Mouse (Mus musculus): ENCODE measurements around the gene Lrrc27. TPM values are rescaled to one million over a fixed set of nuclear protein-coding genes. Genes with fewer than 3 reads are reported as not detected.

Gene Lrrc27
- polyA plus RNA-seq (2014; fragmentation: Nextera tagmentation; extraction: Ambion mirVana), result 6.3 and 6.7 TPM in 2 replicates

DNA sequence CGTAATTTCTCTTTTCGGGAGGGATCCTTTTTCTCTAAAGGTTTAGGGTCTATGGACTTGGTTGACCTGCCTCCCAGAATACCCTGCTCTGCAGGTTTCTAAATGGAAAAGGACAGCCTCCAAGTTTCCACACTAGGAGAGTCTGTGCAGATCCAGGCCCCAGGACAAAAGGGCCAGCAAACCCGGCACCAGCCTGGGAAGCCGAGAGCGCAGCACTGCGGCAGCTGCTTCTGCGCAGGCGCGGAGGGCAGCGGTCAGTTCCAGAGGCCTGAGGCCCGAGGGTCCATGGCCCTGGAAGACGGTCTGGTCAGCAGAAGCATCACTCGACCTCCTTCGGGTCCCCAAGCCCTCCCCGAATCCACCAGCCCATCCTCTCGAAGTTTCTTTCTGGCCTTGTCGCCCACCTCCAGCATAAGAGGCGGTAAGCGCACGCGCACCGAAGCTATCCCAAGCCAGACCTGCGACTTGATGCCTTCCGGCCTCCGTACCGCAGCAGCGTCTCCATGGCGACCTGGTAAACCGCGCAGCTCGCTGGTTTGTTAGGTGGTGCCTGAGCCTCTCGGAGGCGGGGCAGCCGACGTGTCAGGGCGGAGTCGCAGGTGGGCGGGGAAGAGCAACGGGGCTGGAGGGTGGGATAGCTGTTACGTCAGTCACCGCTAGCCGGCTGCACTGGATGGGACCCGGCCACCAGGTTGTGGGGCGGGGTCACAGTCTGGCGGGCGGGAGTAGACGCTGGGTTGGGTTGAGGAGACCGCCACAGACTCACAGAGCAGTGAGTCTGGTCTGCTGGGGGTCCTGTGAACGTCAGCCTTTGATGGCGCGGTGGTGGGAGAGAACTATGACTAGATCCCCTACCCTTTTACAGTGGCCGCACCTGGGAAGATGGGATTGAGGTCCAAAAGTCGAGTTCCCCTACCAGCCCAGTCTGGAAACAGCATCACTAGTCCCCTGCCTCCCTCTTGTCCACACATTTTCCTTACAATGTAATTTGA is at the start of gene Lrrc27, which contains the start of gene Stk32c:
Gene Lrrc27, plus strand, starts transcription at position 235 of the 992 bp plus-strand sequence.
Gene Stk32c, minus strand, starts transcription at position 554 of the 992 bp plus-strand sequence.
- ATAC-seq (replicated peaks; ENCODE audit: low FRiP score), result peak; percentile 97

GRCm38 (mm10) chr7:139164410-139164809 is 48.4 kb upstream of the Lrrc27 start:
- Histone ChIP-seq H3K27ac (ENCODE audit: low read depth, low read length) (no peak overlapping the region), H3K4me2 (ENCODE audit: low read depth, low read length, severe bottlenecking) (no peak overlapping the region), H3K9ac (ENCODE audit: low read length) (no peak overlapping the region), H3K27me3 (ENCODE audit: control insufficient read depth, insufficient read depth, low read length) (no peaks in the 10 kb centered on the region), H3K36me3 (ENCODE audit: control insufficient read depth, insufficient read depth, low read length) (no peaks in the 10 kb centered on the region), H3K4me1 (replicated peaks; ENCODE audit: control insufficient read depth, insufficient read depth, low read length) (no peaks in the 10 kb centered on the region), H3K4me3 (ENCODE audit: low read depth, low read length) (no peak overlapping the region), H3K9me3 (ENCODE audit: control insufficient read depth, low read length) (no peaks in the 10 kb centered on the region; the same call in 1 of the 2 replicates)
- 82% methylated on average over 5 of the region's 5 CpGs for WGBS
- DNase-seq (ENCODE audit: low spot score) (no peak), ATAC-seq (replicated peaks; ENCODE audit: low FRiP score) (no peak)

More for the DNA sequence above, at the start of gene Lrrc27, which contains the start of gene Stk32c:
- DNase-seq (ENCODE audit: low spot score), result peak; percentile 99
- H3K4me3 ChIP-seq (ENCODE audit: low read depth, low read length), result peak within 1 kb of the TSS; percentile 55
- peak within 1 kb of the TSS; percentile 77 for H3K27ac ChIP-seq (ENCODE audit: low read depth, low read length)
- H3K27me3 ChIP-seq (ENCODE audit: control insufficient read depth, insufficient read depth, low read length), result no peaks in the 10 kb centered on the region
- peak within 1 kb of the TSS; percentile 65 for H3K4me2 ChIP-seq (ENCODE audit: low read depth, low read length, severe bottlenecking)
- peaks cover 1% of the 10 kb centered on the region; the same call in 1 of the 2 replicates for H3K4me1 ChIP-seq (replicated peaks; ENCODE audit: control insufficient read depth, insufficient read depth, low read length)
- H3K9me3 ChIP-seq (ENCODE audit: control insufficient read depth, low read length), result no peaks in the 10 kb centered on the region
- H3K36me3 ChIP-seq (ENCODE audit: control insufficient read depth, insufficient read depth, low read length), result no peaks in the 10 kb centered on the region
- WGBS, result 3% methylated on average over 53 of the region's 53 CpGs
- H3K9ac ChIP-seq (ENCODE audit: low read length), result peak within 1 kb of the TSS; percentile 73

DNA sequence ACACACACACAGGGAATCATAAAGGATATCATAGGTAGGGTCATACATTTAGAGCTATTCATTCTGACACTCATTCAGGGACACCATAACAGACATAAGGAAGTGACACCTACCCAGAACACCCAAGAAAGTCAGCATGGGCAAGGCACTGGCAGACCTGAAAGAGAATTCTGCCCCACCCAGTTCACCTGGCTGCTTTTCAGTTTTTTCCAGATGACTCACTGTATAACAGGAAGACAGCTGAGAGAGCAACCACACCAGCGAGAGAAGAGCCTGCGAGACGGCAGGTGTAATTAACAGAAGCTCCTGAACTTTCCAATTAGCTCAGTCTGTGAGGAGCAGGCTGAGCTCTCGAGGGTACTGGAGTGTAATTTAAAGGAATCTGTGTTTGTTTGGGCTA is 43.6 kb upstream of the Lrrc27 start:
- H3K27me3 ChIP-seq (ENCODE audit: control insufficient read depth, insufficient read depth, low read length), result no peaks in the 10 kb centered on the region
- ATAC-seq (replicated peaks; ENCODE audit: low FRiP score), result no peak
- H3K4me1 ChIP-seq (replicated peaks; ENCODE audit: control insufficient read depth, insufficient read depth, low read length), result no peaks in the 10 kb centered on the region
- no peak for DNase-seq (ENCODE audit: low spot score)
- no peak overlapping the region for H3K9ac ChIP-seq (ENCODE audit: low read length)
- H3K4me3 ChIP-seq (ENCODE audit: low read depth, low read length), result no peak overlapping the region
- no peak overlapping the region for H3K27ac ChIP-seq (ENCODE audit: low read depth, low read length)
- no peak overlapping the region for H3K4me2 ChIP-seq (ENCODE audit: low read depth, low read length, severe bottlenecking)
- 80% methylated on average over 4 of the region's 4 CpGs for WGBS
- H3K9me3 ChIP-seq (ENCODE audit: control insufficient read depth, low read length), result no peaks in the 10 kb centered on the region; the same call in 1 of the 2 replicates
- H3K36me3 ChIP-seq (ENCODE audit: control insufficient read depth, insufficient read depth, low read length), result no peaks in the 10 kb centered on the region

DNA sequence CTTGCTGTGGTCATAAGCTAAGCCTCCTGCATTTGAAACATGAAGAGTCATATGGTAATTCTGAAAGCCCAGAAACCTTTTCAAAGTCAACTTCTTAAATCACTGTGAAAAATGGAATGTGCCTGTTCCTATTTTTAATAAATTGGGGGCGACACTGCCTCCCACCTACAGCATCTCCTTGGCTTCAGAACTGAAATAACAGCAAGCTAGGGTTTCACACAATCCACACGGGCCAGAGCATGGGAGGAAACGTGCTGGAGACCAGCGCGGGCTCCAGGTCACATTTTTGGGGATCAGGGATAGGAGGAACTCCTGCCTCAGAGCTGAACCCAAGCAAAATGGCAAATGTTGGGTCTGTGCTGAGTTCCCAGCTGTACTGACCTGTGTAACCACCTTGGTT is 33.5 kb upstream of the Lrrc27 start:
- Histone ChIP-seq H3K36me3 (ENCODE audit: control insufficient read depth, insufficient read depth, low read length) (no peaks in the 10 kb centered on the region), H3K4me1 (replicated peaks; ENCODE audit: control insufficient read depth, insufficient read depth, low read length) (no peaks in the 10 kb centered on the region), H3K4me3 (ENCODE audit: low read depth, low read length) (no peak overlapping the region), H3K9me3 (ENCODE audit: control insufficient read depth, low read length) (no peaks in the 10 kb centered on the region), H3K4me2 (ENCODE audit: low read depth, low read length, severe bottlenecking) (no peak overlapping the region), H3K9ac (ENCODE audit: low read length) (no peak overlapping the region), H3K27ac (ENCODE audit: low read depth, low read length) (no peak overlapping the region), H3K27me3 (ENCODE audit: control insufficient read depth, insufficient read depth, low read length) (no peaks in the 10 kb centered on the region)
- 88% methylated on average over 5 of the region's 5 CpGs for WGBS
- DNase-seq (ENCODE audit: low spot score) (no peak), ATAC-seq (replicated peaks; ENCODE audit: low FRiP score) (no peak)

GRCm38 (mm10) chr7:139180058-139180457 is 32.7 kb upstream of the Lrrc27 start:
- Histone ChIP-seq H3K9ac (ENCODE audit: low read length) (no peak overlapping the region), H3K4me1 (replicated peaks; ENCODE audit: control insufficient read depth, insufficient read depth, low read length) (no peaks in the 10 kb centered on the region), H3K27ac (ENCODE audit: low read depth, low read length) (no peak overlapping the region), H3K36me3 (ENCODE audit: control insufficient read depth, insufficient read depth, low read length) (no peaks in the 10 kb centered on the region), H3K27me3 (ENCODE audit: control insufficient read depth, insufficient read depth, low read length) (no peaks in the 10 kb centered on the region), H3K9me3 (ENCODE audit: control insufficient read depth, low read length) (no peaks in the 10 kb centered on the region), H3K4me2 (ENCODE audit: low read depth, low read length, severe bottlenecking) (no peak overlapping the region), H3K4me3 (ENCODE audit: low read depth, low read length) (no peak overlapping the region)
- DNase-seq (ENCODE audit: low spot score) (no peak), ATAC-seq (replicated peaks; ENCODE audit: low FRiP score) (no peak)
- 89% methylated on average over 3 of the region's 3 CpGs for WGBS

GRCm38 (mm10) chr7:139184396-139184795 is 28.4 kb upstream of the Lrrc27 start:
- Histone ChIP-seq H3K36me3 (ENCODE audit: control insufficient read depth, insufficient read depth, low read length) (no peaks in the 10 kb centered on the region), H3K4me2 (ENCODE audit: low read depth, low read length, severe bottlenecking) (no peak overlapping the region), H3K9ac (ENCODE audit: low read length) (no peak overlapping the region), H3K27ac (ENCODE audit: low read depth, low read length) (no peak overlapping the region), H3K9me3 (ENCODE audit: control insufficient read depth, low read length) (no peaks in the 10 kb centered on the region), H3K4me1 (replicated peaks; ENCODE audit: control insufficient read depth, insufficient read depth, low read length) (no peaks in the 10 kb centered on the region; the same call in 1 of the 2 replicates), H3K27me3 (ENCODE audit: control insufficient read depth, insufficient read depth, low read length) (peaks cover 23% of the 10 kb centered on the region), H3K4me3 (ENCODE audit: low read depth, low read length) (no peak overlapping the region)
- DNase-seq (ENCODE audit: low spot score) (no peak), ATAC-seq (replicated peaks; ENCODE audit: low FRiP score) (no peak)
- 87% methylated on average over 4 of the region's 4 CpGs for WGBS

DNA sequence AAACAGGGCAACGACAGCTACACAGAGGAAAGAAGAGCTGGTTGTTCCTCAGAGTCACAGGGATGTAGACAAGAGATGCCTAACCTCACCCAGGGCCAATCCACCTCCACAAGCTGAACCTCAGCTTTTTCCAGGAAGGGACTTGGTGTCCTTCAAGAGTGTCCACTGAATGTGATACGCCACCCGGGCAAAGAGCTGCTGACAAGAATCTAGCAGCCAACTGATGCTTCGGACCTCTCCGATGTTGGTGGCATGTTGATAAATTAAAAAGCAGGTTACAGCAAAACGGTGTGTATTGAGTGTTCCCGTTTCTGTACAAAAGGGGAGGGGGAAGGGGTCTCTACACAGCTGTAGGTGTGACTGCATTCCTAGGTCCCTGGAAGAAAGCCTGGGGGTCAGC is 27.9 kb upstream of the Lrrc27 start:
- H3K36me3 ChIP-seq (ENCODE audit: control insufficient read depth, insufficient read depth, low read length), result no peaks in the 10 kb centered on the region
- DNase-seq (ENCODE audit: low spot score), result no peak
- WGBS, result 89% methylated on average over 7 of the region's 7 CpGs
- H3K9ac ChIP-seq (ENCODE audit: low read length), result no peak overlapping the region
- H3K27ac ChIP-seq (ENCODE audit: low read depth, low read length), result no peak overlapping the region
- no peak overlapping the region for H3K4me3 ChIP-seq (ENCODE audit: low read depth, low read length)
- no peak overlapping the region for H3K4me2 ChIP-seq (ENCODE audit: low read depth, low read length, severe bottlenecking)
- H3K27me3 ChIP-seq (ENCODE audit: control insufficient read depth, insufficient read depth, low read length), result peaks cover 23% of the 10 kb centered on the region
- no peaks in the 10 kb centered on the region for H3K9me3 ChIP-seq (ENCODE audit: control insufficient read depth, low read length)
- ATAC-seq (replicated peaks; ENCODE audit: low FRiP score), result no peak
- H3K4me1 ChIP-seq (replicated peaks; ENCODE audit: control insufficient read depth, insufficient read depth, low read length), result no peaks in the 10 kb centered on the region; the same call in 1 of the 2 replicates

- H3K27me3 ChIP-seq (ENCODE audit: control insufficient read depth, insufficient read depth, low read length), result peaks cover 27% of the 10 kb centered on the region
- DNase-seq (ENCODE audit: low spot score), result no peak
- 52% methylated on average over 5 of the region's 5 CpGs for WGBS
These were observed 26.8 kb upstream of the Lrrc27 start for GRCm38 (mm10) chr7:139185971-139186370.

More at GRCm38 (mm10) chr7:139185971-139186370, 26.8 kb upstream of the Lrrc27 start:
- no peaks in the 10 kb centered on the region; the same call in 1 of the 2 replicates for H3K4me1 ChIP-seq (replicated peaks; ENCODE audit: control insufficient read depth, insufficient read depth, low read length)
- H3K4me2 ChIP-seq (ENCODE audit: low read depth, low read length, severe bottlenecking), result no peak overlapping the region
- ATAC-seq (replicated peaks; ENCODE audit: low FRiP score), result no peak
- no peak overlapping the region for H3K9ac ChIP-seq (ENCODE audit: low read length)
- H3K9me3 ChIP-seq (ENCODE audit: control insufficient read depth, low read length), result no peaks in the 10 kb centered on the region
- no peaks in the 10 kb centered on the region for H3K36me3 ChIP-seq (ENCODE audit: control insufficient read depth, insufficient read depth, low read length)
- no peak overlapping the region for H3K27ac ChIP-seq (ENCODE audit: low read depth, low read length)
- H3K4me3 ChIP-seq (ENCODE audit: low read depth, low read length), result no peak overlapping the region

Data from forebrain, embryonic 11.5 days (tissue).